Comparison of ENCODE assay signal across 10 mouse cellular contexts in the genomic region with DNA sequence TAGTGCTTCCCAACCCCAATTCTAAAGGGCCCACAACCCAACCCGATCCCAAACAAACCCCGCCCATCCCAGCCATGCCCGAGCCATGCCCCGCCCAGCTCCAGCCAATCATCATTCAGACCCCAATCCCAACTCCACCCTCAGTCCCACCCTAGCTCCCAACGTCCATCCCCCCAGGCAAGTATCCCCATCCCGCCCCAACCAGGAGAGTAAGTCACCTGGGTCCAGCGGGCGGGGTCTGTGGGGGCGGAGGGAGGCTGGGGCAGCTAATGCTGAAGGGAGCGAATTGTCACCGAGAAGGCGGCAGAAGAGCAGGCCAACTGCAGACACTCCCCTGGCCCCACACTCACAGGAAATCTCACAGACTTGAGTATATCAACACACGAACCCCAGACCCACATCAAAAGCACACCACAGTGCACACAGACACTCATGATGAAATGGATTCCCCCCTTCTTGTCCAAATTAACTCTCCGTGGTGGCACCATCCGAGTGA. TPM values are rescaled to one million over a fixed set of nuclear protein-coding genes. Genes with fewer than 3 reads are reported as not detected.
DNase-seq lines count a peak whose midpoint lies in the region; ATAC-seq lines count a peak whose summit lies in the region.
"Had no signal": no experiment of that assay in that cellular context is flagged by ENCODE, and none has a peak within 500 bp of the region (broad histone marks: within the 10 kb centered on the region; RNA-seq: fewer than 3 reads in every experiment).

No protein-coding gene starts in this region.

- peaks cover 15% of the 10 kb centered on the region for H3K4me1 ChIP-seq in heart, embryonic 13.5 days

- H3K27me3 ChIP-seq in heart, embryonic 13.5 days (replicated peaks) = 0 out of 2 replicates have a peak, but pooled peaks cover 18% of the 10 kb centered on the region
- H3K27me3 ChIP-seq: Patski had no signal

- H3K27ac ChIP-seq in heart, embryonic 13.5 days (replicated peaks) = no peak overlapping the region
- H3K27ac ChIP-seq: macrophage had no signal

- intact Hi-C loops in heart, postnatal 25 days (cut with DNase I) = no loop called here
- intact Hi-C loops in left cerebral cortex, postnatal 36 days (cut with DNase I) = no loop called here

- H3K9ac ChIP-seq in heart, embryonic 13.5 days = no peak overlapping the region; the same call in 1 of the 2 replicates

- no peaks in the 10 kb centered on the region for H3K36me3 ChIP-seq in heart, embryonic 13.5 days

- no peaks in the 10 kb centered on the region for H3K9me3 ChIP-seq in heart, embryonic 13.5 days

- H3K4me2 ChIP-seq in heart, embryonic 13.5 days = peak overlapping the region; percentile 56

- peak overlapping the region; percentile 25 for H3K4me3 ChIP-seq in heart, embryonic 13.5 days

- no peak for DNase-seq in heart, postnatal 25 days (ENCODE audit: low spot score)
- DNase-seq in induced T-regulatory cell, adult 2 months (ENCODE audit: low read depth) = peak; percentile 88
- peak; percentile 68 for DNase-seq in thymus, postnatal 4 days
- no peak for DNase-seq in MN1 (ENCODE audit: low spot score)
- no peak for DNase-seq in left cerebral cortex, postnatal 36 days (ENCODE audit: low spot score in 2 of 2)

- ATAC-seq in heart, embryonic 13.5 days (ENCODE audit: extremely low read depth, insufficient number of reproducible peaks, low FRiP score, low TSS enrichment) = no peak
- ATAC-seq in activated CD4-positive, CD25-positive, alpha-beta regulatory T cell, adult 4 months = peak; percentile 93
- 0 out of 2 replicates have a peak, but pooled peaks have one; percentile 24 for ATAC-seq in megakaryocyte, adult 5-6 weeks (ENCODE audit: poor library complexity, severe bottlenecking)
- ATAC-seq: Patski had no signal

- WGBS in heart, embryonic 13.5 days = 12% methylated on average over 15 of the region's 15 CpGs

RNA-seq across cellular contexts. Expression of gene Mgea5, which starts 12.5 kb away (rescaled TPM):
- polyA plus RNA-seq in heart, embryonic 13.5 days (2015; fragmentation: Nextera tagmentation; extraction: Ambion mirVana) = 32.6 and 33.4 TPM in 2 replicates
- 10 to 100 TPM; 61.6 to 71.0 TPM for total RNA-seq in heart, postnatal 25 days (2021)
- polyA plus RNA-seq in activated CD4-positive, CD25-positive, alpha-beta regulatory T cell, adult 4 months (2017; shearing (Covaris generic)) = 100 to 1,000 TPM; 146 to 151 TPM
- 91.8 and 94.7 TPM in 2 replicates for total RNA-seq in megakaryocyte, adult 5-6 weeks (2015)
- 157 and 170 TPM in 2 replicates for total RNA-seq in megakaryocyte, adult 5-6 weeks (2017)
- total RNA-seq in left cerebral cortex, postnatal 36 days (2021) = 100 to 1,000 TPM; 143 to 168 TPM

RNA-seq across cellular contexts. Expression of gene Kcnip2, which starts 19.8 kb away (rescaled TPM):
- polyA plus RNA-seq in heart, embryonic 13.5 days (2015; fragmentation: Nextera tagmentation; extraction: Ambion mirVana) = 0.66 and 0.76 TPM in 2 replicates
- total RNA-seq in heart, postnatal 25 days (2021) = 100 to 1,000 TPM; 205 to 217 TPM
- polyA plus RNA-seq in activated CD4-positive, CD25-positive, alpha-beta regulatory T cell, adult 4 months (2017; shearing (Covaris generic)) = 1 to 10 TPM; 8.1 to 9.3 TPM
- total RNA-seq in megakaryocyte, adult 5-6 weeks (2015) = 0.09 and 0.16 TPM in 2 replicates
- not detected in 2 replicates for total RNA-seq in megakaryocyte, adult 5-6 weeks (2017)
- 100 to 1,000 TPM; 134 to 147 TPM for total RNA-seq in left cerebral cortex, postnatal 36 days (2021)
- polyA plus RNA-seq: macrophage had no signal

RNA-seq across cellular contexts. Expression of gene Npm3, which starts 46.7 kb away (rescaled TPM):
- 9.9 and 11.2 TPM in 2 replicates for polyA plus RNA-seq in heart, embryonic 13.5 days (2015; fragmentation: Nextera tagmentation; extraction: Ambion mirVana)
- 10 to 100 TPM; 16.9 TPM for total RNA-seq in heart, postnatal 25 days (2021)
- 10 to 100 TPM; 26.7 to 70.7 TPM for polyA plus RNA-seq in activated CD4-positive, CD25-positive, alpha-beta regulatory T cell, adult 4 months (2017; shearing (Covaris generic))
- total RNA-seq in megakaryocyte, adult 5-6 weeks (2015) = 36.5 and 39.2 TPM in 2 replicates
- 30.4 and 38.4 TPM in 2 replicates for total RNA-seq in megakaryocyte, adult 5-6 weeks (2017)
- total RNA-seq in left cerebral cortex, postnatal 36 days (2021) = 1 to 10 TPM; 5.4 to 5.8 TPM

RNA-seq across cellular contexts. Expression of gene Fgf8, which starts 53.4 kb away (rescaled TPM):
- 0.25 and 0.37 TPM in 2 replicates for polyA plus RNA-seq in heart, embryonic 13.5 days (2015; fragmentation: Nextera tagmentation; extraction: Ambion mirVana)
- not detected for total RNA-seq in heart, postnatal 25 days (2021)
- not detected for polyA plus RNA-seq in activated CD4-positive, CD25-positive, alpha-beta regulatory T cell, adult 4 months (2017; shearing (Covaris generic))
- total RNA-seq in megakaryocyte, adult 5-6 weeks (2015) = not detected in 2 replicates
- total RNA-seq in megakaryocyte, adult 5-6 weeks (2017) = not detected in 2 replicates
- not detected for total RNA-seq in left cerebral cortex, postnatal 36 days (2021)
- polyA plus RNA-seq: macrophage had no signal

Comparison
In these comparisons a context has a peak if more than half of its experiments do, and no peak if none do; other contexts are left out.
1. DNase-seq: peak in induced T-regulatory cell, adult 2 months (single experiment) and thymus, postnatal 4 days (single experiment); none in heart, postnatal 25 days (single experiment), MN1 (single experiment) and left cerebral cortex, postnatal 36 days (0 of 2).
2. RNA of gene Kcnip2, which starts 19.8 kb away (total RNA-seq): 205 to 217 TPM in heart, postnatal 25 days and 134 to 147 TPM in left cerebral cortex, postnatal 36 days; 0.09 to 0.16 TPM in megakaryocyte, adult 5-6 weeks; every median in the first group is over 100 times any median in the second.